Mouse (Mus musculus) natural killer cell, adult 2 months (primary cell): Measurements from ENCODE around the gene Smyd3.

ENCODE experiments used
- DNase-seq, 2 experiments: peaks; one replicate each; pipeline ENCODE4 v3.0.0; 2022; ENCODE audit warnings: low spot score in 2 of 2

The Smyd3 gene

GRCm38 (mm10) chr1:178978617-178979245, 539.1 kb downstream of the Smyd3 start:
- DNase-seq, result no peak

GRCm38 (mm10) chr1:178972055-178972454, 545.8 kb downstream of the Smyd3 start:
- no peak for DNase-seq

- no peak for DNase-seq
Observed at GRCm38 (mm10) chr1:178961661-178962060, 556.2 kb downstream of the Smyd3 start.

- peak in 1 of 2 experiments; percentile 18 for DNase-seq
Observed at GRCm38 (mm10) chr1:178960015-178960559, 557.8 kb downstream of the Smyd3 start.

- no peak for DNase-seq
Observed at GRCm38 (mm10) chr1:178958641-178959040, 559.2 kb downstream of the Smyd3 start.

- no peak for DNase-seq
Observed at GRCm38 (mm10) chr1:178952910-178953309, 564.9 kb downstream of the Smyd3 start.

- DNase-seq, result no peak
Observed at GRCm38 (mm10) chr1:178942251-178942963, 575.4 kb downstream of the Smyd3 start.

- DNase-seq, result no peak
Observed at GRCm38 (mm10) chr1:178940353-178940752, 577.5 kb downstream of the Smyd3 start.

GRCm38 (mm10) chr1:178936976-178937375, 580.9 kb downstream of the Smyd3 start:
- DNase-seq, result no peak

- DNase-seq, result no peak
Observed at GRCm38 (mm10) chr1:178936457-178936856, 581.4 kb downstream of the Smyd3 start.

- no peak for DNase-seq
Observed at GRCm38 (mm10) chr1:178933953-178934637, 583.7 kb downstream of the Smyd3 start.

- DNase-seq, result no peak
Observed at GRCm38 (mm10) chr1:178929531-178929930, 588.3 kb downstream of the Smyd3 start.

GRCm38 (mm10) chr1:178924492-178925183, 593.2 kb downstream of the Smyd3 start:
- no peak for DNase-seq

- DNase-seq, result no peak
Observed at GRCm38 (mm10) chr1:178917194-178917902, 600.5 kb downstream of the Smyd3 start.

- DNase-seq, result no peak
Observed at GRCm38 (mm10) chr1:178915056-178915455, 602.8 kb downstream of the Smyd3 start.

GRCm38 (mm10) chr1:178912936-178913716, 604.7 kb downstream of the Smyd3 start:
- no peak for DNase-seq

GRCm38 (mm10) chr1:178910951-178911350, 606.9 kb downstream of the Smyd3 start:
- no peak for DNase-seq
